Mouse (Mus musculus) CH12.LX (cell line): ENCODE data around the gene Tbc1d22b.

Source experiments
- CTCF ChIP-seq, 2 experiments: IDR thresholded peaks in 1 of 2; conservative IDR thresholded peaks in 1 of 2; 2 replicates each; pipeline ENCODE4 v1.5.1; 2011 to 2012; ENCODE audit warnings: low read depth in 2 of 2, low read length in 2 of 2, improper control_type of control experiment in 1 of 2, inconsistent platforms in 1 of 2, mild to moderate bottlenecking in 1 of 2, moderate library complexity in 1 of 2
- EP300 ChIP-seq: IDR thresholded peaks from 2 replicates; pipeline ENCODE4 v1.6.1; 2011; ENCODE audit warnings: low read length, improper control_type of control experiment
- ETS1 ChIP-seq: conservative IDR thresholded peaks from 2 replicates; pipeline ENCODE4 v1.6.1; 2012; ENCODE audit warnings: low read depth, mild to moderate bottlenecking, inconsistent platforms, low read length, improper control_type of control experiment, moderate library complexity
- GABPA ChIP-seq: IDR thresholded peaks from 2 replicates; pipeline ENCODE4 v1.6.1; 2012; ENCODE audit warnings: low read depth, low read length, improper control_type of control experiment, inconsistent platforms; ENCODE audit not compliant: insufficient replicate concordance
- HCFC1 ChIP-seq: IDR thresholded peaks from 2 replicates; pipeline ENCODE4 v1.6.1; 2012; ENCODE audit warnings: low read depth, mild to moderate bottlenecking, inconsistent platforms, low read length, improper control_type of control experiment
- MAFK ChIP-seq: IDR thresholded peaks from 2 replicates; pipeline ENCODE4 v1.6.1; 2011; ENCODE audit warnings: low read length, improper control_type of control experiment; ENCODE audit not compliant: insufficient replicate concordance
- MAX ChIP-seq: IDR thresholded peaks from 2 replicates; pipeline ENCODE4 v1.6.1; 2011; ENCODE audit warnings: low read length, improper control_type of control experiment
- MYC ChIP-seq: IDR thresholded peaks from 2 replicates; pipeline ENCODE4 v1.6.1; 2011; ENCODE audit warnings: low read depth, mild to moderate bottlenecking, improper control_type of control experiment, low read length
- NELFE ChIP-seq: IDR thresholded peaks from 2 replicates; pipeline ENCODE4 v1.6.1; 2011; ENCODE audit warnings: low read depth, low read length, improper control_type of control experiment
- POLR2A ChIP-seq: IDR thresholded peaks from 2 replicates; pipeline ENCODE4 v1.6.1; 2011; ENCODE audit warnings: low read depth, mild to moderate bottlenecking, improper control_type of control experiment, low read length
- RCOR1 ChIP-seq: conservative IDR thresholded peaks from 2 replicates; pipeline ENCODE4 v1.6.1; 2012; ENCODE audit warnings: low read depth, mild to moderate bottlenecking, inconsistent platforms, low read length, improper control_type of control experiment
- USF1 ChIP-seq: IDR thresholded peaks from 2 replicates; pipeline ENCODE4 v1.6.1; 2014; ENCODE audit warnings: low read depth, mild to moderate bottlenecking, inconsistent platforms, low read length, improper control_type of control experiment
- ZMIZ1 ChIP-seq: IDR thresholded peaks from 2 replicates; pipeline ENCODE4 v1.6.1; 2012; ENCODE audit warnings: low read depth, mild to moderate bottlenecking, inconsistent platforms, low read length, improper control_type of control experiment
- ZNF384 ChIP-seq: IDR thresholded peaks from 2 replicates; pipeline ENCODE4 v1.6.1; 2012; ENCODE audit warnings: low read depth, low read length, improper control_type of control experiment, inconsistent platforms

GRCm38 (mm10) chr17:29514435-29514834 is 35.1 kb upstream of the Tbc1d22b start:
- TF ChIP-seq RCOR1 = no peak
- 0 out of 2 replicates have a peak, but pooled peaks have one; percentile 21 for TF ChIP-seq EP300
- peak; percentile 39; the same call in 1 of the 2 replicates for TF ChIP-seq MAX
- TF ChIP-seq CTCF (conservative IDR thresholded peaks at IDR 0.05 in 1 of 2, IDR thresholded peaks at IDR 0.05 in 1 of 2; ENCODE audit: low read depth in 2 of 2, low read length in 2 of 2) = peak; percentile 91 to 98
- no peak for TF ChIP-seq ETS1
- TF ChIP-seq USF1 = no peak
- peak; percentile 19; the same call in 1 of the 2 replicates for TF ChIP-seq MYC
- 0 out of 2 replicates have a peak, but pooled peaks have one; percentile 19 for TF ChIP-seq POLR2A
- no peak for TF ChIP-seq GABPA
- TF ChIP-seq ZMIZ1 = no peak
- TF ChIP-seq NELFE = peak; percentile 19; the same call in 1 of the 2 replicates
- no peak for TF ChIP-seq MAFK
- TF ChIP-seq HCFC1 = no peak
- TF ChIP-seq ZNF384 = no peak
